Mouse (Mus musculus): ENCODE data around the gene Dhx8.

DNA sequence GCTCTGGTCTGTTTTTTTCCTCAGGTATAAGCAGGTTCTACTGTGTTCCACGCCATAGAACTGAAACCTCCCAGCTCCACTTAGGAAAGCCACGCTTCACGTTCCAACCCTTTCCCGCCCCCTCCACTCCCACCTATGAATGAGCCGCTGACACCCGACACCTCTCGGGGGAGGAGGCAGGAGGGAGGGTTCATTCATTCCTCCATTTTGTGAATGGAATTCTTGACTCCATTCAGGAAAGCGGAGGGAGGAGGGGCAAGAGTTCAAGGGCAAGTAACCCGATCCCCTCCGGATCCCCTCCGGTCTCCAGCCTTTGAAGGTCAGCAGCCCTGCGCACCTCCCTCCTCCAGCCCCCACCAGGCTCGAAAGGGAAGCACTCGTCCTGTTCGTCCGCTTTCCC is 39.7 kb downstream of the Dhx8 start:
- TF ChIP-seq GATA1 (IDR thresholded peaks at IDR 0.05; ENCODE audit: borderline replicate concordance, low read length) (no peak), FLI1 (IDR thresholded peaks at IDR 0.05; ENCODE audit: low read length) (no peak)

Data from megakaryocyte, embryonic 14.5 days (primary cell).